Mouse (Mus musculus) CD4-positive, CD25-positive, alpha-beta regulatory T cell, adult 4 months (primary cell): Measurements from ENCODE around the gene Klhl34. TPM values are rescaled to one million over a fixed set of nuclear protein-coding genes. Genes with fewer than 3 reads are reported as not detected.

Source experiments
- ATAC-seq: one replicate; pipeline ENCODE4 v1.8.0; 2017
- polyA plus RNA-seq, 2 experiments: library from polyadenylated mRNA; unstranded; fragments of 100-300 nt; shearing (Covaris generic); gene quantifications; one replicate each; pipeline ENCODE4 v1.2.1; 2017

The Klhl34 gene
- polyA plus RNA-seq: not detected

DNA sequence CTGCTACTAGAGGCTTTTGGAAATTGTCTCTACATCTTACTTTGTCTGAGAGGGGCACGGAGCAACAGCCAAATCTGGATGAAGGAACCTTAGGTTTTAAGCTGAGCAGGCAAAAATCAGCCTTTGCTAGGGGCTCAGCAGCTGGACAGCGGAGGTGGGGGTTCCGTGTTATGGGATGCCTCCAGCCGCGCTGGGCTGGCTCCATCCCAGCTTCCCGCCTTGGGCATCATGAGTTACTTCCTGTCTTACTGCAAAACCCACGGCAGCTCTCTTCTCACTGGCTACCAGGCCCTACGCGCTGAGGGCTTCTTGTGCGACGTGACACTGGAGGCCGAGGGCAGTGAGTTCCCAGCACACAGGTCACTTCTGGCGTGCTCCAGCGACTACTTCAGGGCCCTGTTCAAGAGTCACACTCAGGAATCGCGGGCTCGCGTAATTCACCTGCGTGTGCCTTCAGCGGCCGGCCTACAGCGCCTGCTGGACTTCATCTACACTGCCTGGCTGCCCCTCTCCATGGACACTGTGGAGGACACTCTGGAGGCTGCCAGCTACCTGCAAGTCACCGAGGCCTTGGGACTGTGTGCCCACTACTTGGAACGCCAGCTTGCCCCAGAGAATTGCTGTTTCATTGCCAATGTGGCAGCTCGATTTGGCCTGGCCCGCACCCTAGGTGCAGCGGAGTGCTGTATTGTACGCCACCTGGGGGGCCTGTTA, at the start of gene Klhl34:
Klhl34 (plus strand) TSS at position 229 of the 714 bp plus-strand sequence.
- ATAC-seq: no peak

- no peak for ATAC-seq
Measured at GRCm38 (mm10) chrX:157801669-157802068, 16.6 kb upstream of the Klhl34 start.

DNA sequence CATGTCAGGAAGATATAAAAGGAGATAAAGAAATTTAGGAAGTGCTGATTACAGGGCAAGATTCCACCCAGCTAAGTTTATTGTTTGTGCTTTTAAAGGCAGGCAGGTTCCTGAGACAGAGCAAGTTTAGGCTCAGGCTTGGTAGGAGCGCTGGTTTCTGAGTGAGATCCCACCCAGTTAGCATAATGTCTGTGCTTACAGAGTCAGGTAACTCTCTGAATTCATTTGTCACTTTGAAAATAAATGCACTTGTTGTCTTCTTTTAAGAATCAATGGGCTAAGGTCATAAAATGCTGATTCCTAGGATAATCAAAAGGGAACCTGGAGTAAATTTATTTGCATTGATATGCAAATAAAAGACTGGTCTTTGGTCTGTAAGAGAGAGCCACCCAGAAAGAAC, 8.5 kb upstream of the Klhl34 start:
- ATAC-seq: no peak

- no peak for ATAC-seq
Measured at GRCm38 (mm10) chrX:157817571-157818206, 546 bp upstream of the Klhl34 start.

- no peak for ATAC-seq
Measured at GRCm38 (mm10) chrX:157818921-157819260, 656 bp downstream of the Klhl34 start.

- ATAC-seq: no peak
Measured at GRCm38 (mm10) chrX:157829983-157830382, 11.7 kb downstream of the Klhl34 start.

Other genes with a start within 250 kb of the Klhl34 start
- 1 to 10 TPM; 4.2 to 5.1 TPM for gene Yy2, start 249.4 kb upstream of the Klhl34 start, polyA plus RNA-seq
- 10 to 100 TPM; 11.1 to 14.0 TPM for gene Mbtps2, start 219.7 kb upstream of the Klhl34 start, polyA plus RNA-seq
- gene Smpx, start 119.5 kb upstream of the Klhl34 start, polyA plus RNA-seq: not detected
- gene Cnksr2, start 224.9 kb downstream of the Klhl34 start, polyA plus RNA-seq: not detected